Mouse (Mus musculus): Measurements from ENCODE around the gene Tssk2.

DNA sequence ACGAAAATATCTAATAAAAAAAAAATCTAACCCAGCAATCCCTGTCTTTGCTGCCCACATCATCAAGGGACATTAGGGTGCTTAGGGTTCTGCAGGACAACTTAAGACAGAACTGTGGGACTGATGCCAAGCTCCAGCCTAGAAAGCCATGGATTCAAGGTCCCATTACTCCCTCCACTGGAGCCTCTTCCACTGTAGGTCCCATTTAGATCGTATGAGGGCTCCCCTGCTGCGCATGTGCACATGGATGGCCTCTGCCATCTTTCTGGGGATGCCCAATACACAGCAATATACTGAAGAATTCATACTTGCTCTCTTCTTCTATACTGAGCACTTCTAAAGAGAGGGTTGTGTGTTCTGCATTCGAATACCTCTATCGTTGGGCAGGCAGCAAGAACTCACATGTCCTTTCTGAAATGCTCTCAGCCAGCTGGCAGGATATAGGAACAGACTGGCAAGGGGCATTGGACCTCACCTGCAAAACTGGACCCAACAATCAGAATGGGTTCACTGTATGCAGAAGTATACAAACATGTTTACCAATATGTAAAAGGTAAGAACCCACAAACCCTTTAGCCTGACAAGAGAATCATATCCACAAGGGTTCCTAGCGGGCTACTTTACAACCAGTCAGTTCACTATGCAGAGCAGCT is 8.6 kb upstream of the Tssk2 start:
- no peak for TF ChIP-seq CTCF (IDR thresholded peaks at IDR 0.05; ENCODE audit: borderline replicate concordance, extremely low read depth, insufficient read depth, insufficient read length)
- TF ChIP-seq POLR2A (IDR thresholded peaks at IDR 0.05; ENCODE audit: borderline replicate concordance, extremely low read depth, insufficient read depth, insufficient read length, poor library complexity, severe bottlenecking), result no peak
